Mouse (Mus musculus) mature B cell (primary cell): Measurements from ENCODE around the gene Prtn3.
"Not testable (repeated sequence)": the region's sequence is repeated elsewhere in the genome, so short reads cannot be mapped to it uniquely, and the experiment has no call there.

Experiments
- in situ Hi-C: fragments of 300-500 bp; cut with MboI; formaldehyde crosslinking; loops from 2 replicates; pipeline ENCODE4 v1.14.3; 2019

Prtn3 gene

GRCm38 (mm10) chr10:79873715-79874289 is 474 bp upstream of the Prtn3 start:
- in situ Hi-C loops: no loop called here

- in situ Hi-C loops: no loop called here
Observed at GRCm38 (mm10) chr10:79877174-79877573, 2.9 kb downstream of the Prtn3 start.

DNA sequence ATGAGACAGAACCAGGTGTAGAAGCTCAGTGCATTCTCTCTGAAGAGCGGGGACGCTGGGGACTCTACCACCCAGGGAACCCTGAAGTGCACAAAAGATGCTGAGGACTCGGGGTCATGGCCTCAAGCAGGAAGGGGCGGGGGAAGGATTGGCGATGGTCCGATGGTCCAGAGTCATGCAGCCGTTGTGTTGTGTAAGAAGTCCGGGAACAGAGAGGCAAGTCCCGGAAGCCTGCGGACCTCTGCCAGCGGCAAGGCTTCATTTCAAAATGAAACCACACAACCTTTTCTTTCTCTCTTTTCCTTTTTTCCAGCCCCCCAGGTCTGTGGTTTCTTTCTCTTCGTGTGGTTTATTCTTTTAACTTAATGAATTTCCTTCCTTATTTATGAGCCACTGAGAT is 3.5 kb downstream of the Prtn3 start:
- in situ Hi-C loops: no loop called here

DNA sequence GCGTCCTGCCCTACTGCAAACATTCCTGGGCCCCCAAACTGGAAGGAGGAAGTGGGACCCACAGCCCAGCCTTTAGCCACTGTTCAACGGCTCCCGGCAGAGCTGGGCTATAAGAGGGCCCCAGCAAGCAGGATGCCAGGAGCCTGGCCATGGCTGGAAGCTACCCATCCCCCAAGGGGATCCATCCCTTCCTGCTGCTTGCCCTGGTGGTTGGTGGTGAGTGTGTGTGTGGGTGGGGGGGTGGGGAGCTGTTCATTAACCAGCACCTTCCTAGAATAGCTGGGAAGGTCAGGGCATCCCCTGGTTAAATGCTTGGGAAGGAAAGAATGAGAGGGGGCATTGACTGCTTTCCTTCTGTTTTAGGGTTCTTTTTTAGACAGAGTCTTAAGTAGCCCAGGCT is 5.3 kb downstream of the Prtn3 start:
- in situ Hi-C loops: no loop called here

DNA sequence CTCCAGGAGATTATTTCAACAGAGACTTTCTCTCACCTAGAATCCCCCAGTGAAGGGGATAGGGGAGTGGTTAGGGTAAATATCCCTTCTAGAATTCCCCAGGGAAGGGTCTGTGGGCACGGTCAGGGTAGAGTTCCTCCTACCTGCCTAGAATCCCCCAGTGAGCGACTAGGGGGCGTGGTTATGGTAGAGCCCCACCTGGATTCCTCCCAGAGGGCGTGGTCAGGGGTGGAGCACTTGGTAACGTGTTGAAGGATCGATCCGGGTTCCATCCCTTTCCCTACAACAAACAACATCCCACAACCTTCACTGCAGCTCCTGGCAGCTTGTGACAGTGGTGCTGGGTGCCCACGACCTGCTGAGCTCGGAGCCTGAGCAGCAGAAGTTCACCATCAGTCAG is 6.4 kb downstream of the Prtn3 start:
- in situ Hi-C loops: loop anchor here (10.0 kb wide), 1 partner anchor 74 kb away; no protein-coding TSS in a partner anchor

DNA sequence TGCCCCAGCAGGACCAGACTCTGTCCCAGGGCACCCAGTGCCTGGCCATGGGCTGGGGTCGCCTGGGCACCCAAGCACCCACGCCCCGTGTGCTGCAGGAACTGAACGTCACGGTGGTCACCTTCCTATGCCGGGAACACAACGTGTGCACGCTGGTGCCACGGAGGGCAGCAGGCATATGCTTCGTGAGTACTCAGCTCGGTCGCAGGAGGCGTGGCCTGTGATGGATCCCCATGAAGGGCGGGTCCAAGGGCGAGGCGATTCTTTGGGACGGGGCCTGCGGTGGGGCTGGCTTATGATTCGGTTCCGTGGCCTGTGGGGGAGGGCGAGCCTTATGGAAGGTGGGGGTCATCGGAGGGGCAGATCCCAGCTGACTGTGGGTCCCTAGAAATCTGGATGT is 7.7 kb downstream of the Prtn3 start:
- in situ Hi-C loops: loop anchor here (10.0 kb wide), 1 partner anchor 73 kb away; no protein-coding TSS in a partner anchor

- in situ Hi-C loops: loop anchor here (10.0 kb wide), 1 partner anchor 71 kb away; no protein-coding TSS in a partner anchor
Observed at GRCm38 (mm10) chr10:79883297-79884084, 9.2 kb downstream of the Prtn3 start.

DNA sequence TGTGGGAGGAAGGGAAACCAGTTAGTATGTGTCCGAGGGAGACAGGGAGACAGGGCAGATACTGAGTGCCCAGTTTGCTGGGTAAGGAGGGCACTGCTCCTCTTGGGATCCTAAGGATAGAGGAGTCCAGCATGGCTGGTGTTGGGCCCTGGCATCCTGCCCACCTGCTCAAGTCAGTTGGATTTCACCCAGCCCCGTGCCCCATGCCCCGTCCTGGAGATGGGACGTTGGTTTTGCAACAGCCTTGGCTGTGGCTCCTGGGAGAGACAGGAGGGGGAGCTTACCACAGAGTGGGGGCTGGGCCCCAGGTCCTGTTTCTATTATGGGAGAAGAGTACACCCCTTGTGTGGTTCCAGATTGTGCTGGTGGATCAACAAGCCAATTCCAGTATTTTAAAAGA is 10.2 kb downstream of the Prtn3 start:
- in situ Hi-C loops: loop anchor here (10.0 kb wide), 1 partner anchor 70 kb away; no protein-coding TSS in a partner anchor

DNA sequence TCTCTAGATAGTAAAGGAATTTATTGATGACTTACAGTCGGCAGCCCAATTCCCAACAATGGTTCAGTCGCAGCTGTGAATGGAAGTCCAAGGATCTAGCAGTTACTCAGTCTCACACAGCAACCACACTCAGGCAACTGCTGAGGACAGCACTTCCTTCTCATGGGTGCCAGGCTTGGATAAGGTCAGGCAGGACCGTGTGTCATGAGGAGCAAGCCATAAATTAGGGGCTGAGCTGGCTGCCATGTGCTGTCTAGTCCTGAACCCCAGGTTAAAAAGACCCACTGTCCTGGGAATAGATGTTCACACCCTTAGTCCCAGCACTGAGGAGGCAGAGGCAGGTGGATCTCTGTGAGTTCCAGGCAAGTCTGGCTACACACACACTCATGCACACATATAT is 10.7 kb downstream of the Prtn3 start:
- in situ Hi-C loops: loop anchor here (10.0 kb wide), 1 partner anchor 70 kb away; no protein-coding TSS in a partner anchor

DNA sequence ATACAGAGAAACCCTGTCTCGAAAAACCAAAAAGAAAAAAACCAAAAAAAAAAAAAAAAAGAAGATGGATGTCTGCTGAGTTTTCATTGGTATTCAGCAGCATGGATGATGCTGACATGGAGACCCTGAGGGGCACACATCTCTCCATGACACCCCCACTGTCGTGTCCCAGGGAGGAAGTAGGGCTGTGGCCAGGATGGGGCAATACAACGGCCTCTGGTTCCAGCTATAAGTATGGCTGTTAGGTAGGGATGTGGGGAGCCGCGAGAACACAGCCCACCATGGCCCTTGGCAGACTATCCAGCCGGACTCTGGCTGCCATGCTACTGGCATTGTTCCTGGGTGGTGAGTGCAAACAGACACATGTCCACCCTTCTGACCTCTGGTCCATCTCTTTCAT is 11.8 kb downstream of the Prtn3 start, which contains the start of gene Elane:
Elane (plus strand) TSS at position 194 of the 400 bp plus-strand sequence.
- in situ Hi-C loops: loop anchor here (10.0 kb wide), 1 partner anchor 69 kb away; no protein-coding TSS in a partner anchor

GRCm38 (mm10) chr10:79886611-79887010 is 12.3 kb downstream of the Prtn3 start:
- in situ Hi-C loops: loop anchor here (10.0 kb wide), 1 partner anchor 68 kb away; no protein-coding TSS in a partner anchor

- in situ Hi-C loops: loop anchor here (10.0 kb wide), 1 partner anchor 65 kb away; no protein-coding TSS in a partner anchor
Observed at GRCm38 (mm10) chr10:79889386-79889785, 15.1 kb downstream of the Prtn3 start.

GRCm38 (mm10) chr10:79890670-79891069 is 16.4 kb downstream of the Prtn3 start, which contains the start of gene Cfd:
TSS of gene Cfd (plus strand) at chr10:79890853.
- in situ Hi-C loops: no loop called here

DNA sequence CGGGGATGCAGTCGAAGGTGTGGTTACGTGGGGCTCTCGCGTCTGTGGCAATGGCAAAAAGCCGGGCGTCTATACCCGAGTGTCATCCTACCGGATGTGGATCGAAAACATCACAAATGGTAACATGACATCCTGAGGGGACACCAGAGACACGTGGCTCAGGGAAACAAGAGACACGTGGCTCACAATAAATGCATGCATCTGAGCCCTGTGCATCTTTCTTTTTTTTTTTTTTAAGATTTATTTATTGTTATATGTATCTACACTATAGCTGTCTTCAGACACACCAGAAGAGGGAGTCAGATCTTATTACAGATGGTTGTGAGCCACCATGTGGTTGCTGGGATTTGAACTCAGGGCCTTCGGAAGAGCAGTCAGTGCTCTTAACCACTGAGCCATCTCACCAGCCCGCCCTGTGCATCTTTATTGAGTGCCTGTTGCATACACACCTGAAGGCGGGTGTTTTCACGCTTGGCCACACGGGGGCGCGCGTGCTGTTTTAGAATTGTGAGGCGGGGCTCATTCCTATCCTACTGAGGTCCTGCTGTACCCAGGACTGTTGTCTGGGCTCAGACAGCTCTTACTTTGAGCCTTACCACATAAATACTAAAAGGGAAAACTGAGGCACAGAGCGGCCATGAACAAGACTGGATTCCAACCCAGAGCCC is 18.3 kb downstream of the Prtn3 start:
- in situ Hi-C loops: not testable (repeated sequence)

GRCm38 (mm10) chr10:79896306-79896705 is 22.0 kb downstream of the Prtn3 start:
- in situ Hi-C loops: no loop called here

GRCm38 (mm10) chr10:79896814-79897213 is 22.5 kb downstream of the Prtn3 start:
- in situ Hi-C loops: no loop called here

DNA sequence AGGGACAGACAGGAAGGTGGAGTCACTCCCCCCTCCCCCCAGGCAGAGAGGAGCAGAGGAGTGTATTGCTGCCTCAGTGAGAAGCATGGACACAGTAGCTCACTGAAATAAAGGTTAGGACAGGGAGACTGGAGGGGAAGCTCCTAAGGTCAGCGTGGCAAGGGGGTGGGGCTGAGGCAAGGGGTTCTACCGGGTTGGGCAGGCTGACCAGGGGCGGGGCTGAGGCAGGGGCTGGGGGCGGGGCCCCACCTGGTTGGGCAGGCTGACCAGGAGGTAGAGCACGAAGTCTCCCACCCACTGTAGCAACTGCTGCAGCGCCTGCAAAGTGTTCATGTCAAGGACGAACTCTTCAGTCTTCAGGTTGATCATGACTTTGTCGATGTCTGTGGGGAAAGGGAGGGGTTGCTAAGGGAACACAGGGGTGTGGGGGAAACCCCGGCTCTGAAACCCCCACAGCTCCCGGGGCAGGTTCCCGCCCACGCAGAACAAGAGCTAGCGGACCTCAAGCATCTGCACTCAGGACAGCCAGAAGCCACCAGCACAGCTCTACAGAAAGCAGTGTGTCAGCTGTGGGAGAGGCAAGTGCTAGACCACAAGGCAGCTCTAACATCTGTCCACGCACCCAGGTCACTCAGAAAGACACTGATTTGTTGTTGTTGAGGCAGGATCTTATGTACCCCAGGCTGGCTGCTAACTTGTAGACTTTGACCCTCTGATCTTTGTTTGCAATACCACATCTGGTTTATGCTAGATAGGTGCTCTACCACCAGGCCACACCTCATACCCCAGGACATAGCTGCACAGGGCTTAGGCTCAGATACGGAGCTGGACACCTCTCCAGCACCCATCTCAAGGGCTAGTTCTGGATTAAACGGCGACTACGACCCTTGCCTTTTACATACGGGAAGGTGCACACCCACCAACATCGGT is 23.3 kb downstream of the Prtn3 start:
- in situ Hi-C loops: no loop called here

DNA sequence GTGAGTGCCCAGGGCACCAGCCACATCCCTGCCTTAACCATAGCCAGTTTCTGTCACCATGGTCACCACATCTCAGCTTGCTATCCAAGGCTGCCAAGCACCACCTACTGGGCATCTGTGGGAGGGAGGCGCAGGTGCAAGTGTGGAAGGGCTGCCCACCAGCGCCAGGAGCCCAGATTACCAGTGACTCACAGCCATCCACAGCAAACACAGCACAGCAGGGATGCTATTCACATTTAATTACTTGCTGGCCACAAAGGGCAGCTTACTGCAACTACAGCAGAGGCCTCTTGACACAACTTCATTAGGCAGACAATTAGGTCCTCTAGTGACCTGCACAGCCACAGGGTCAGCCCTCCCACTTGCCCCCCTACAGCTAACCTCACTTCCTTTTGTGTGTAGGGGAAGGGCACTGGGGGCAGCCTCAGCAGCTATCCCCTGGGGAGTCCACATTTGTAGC is 26.7 kb downstream of the Prtn3 start:
- in situ Hi-C loops: no loop called here

- in situ Hi-C loops: no loop called here
Observed at GRCm38 (mm10) chr10:79906712-79907111, 32.4 kb downstream of the Prtn3 start.

- in situ Hi-C loops: no loop called here
Observed at GRCm38 (mm10) chr10:79907415-79907814, 33.1 kb downstream of the Prtn3 start.
